Mouse (Mus musculus) spleen, postnatal 36 days (tissue): ENCODE data around the gene S1pr5.

Source experiments
- DNase-seq, 2 experiments: peaks; one replicate each; pipeline ENCODE4 v3.0.0; 2022; ENCODE audit warnings: low spot score in 2 of 2, mixed read lengths in 1 of 2

S1pr5 gene

GRCm38 (mm10) chr9:21208626-21209025, 39.6 kb downstream of the S1pr5 start:
- no peak for DNase-seq

DNA sequence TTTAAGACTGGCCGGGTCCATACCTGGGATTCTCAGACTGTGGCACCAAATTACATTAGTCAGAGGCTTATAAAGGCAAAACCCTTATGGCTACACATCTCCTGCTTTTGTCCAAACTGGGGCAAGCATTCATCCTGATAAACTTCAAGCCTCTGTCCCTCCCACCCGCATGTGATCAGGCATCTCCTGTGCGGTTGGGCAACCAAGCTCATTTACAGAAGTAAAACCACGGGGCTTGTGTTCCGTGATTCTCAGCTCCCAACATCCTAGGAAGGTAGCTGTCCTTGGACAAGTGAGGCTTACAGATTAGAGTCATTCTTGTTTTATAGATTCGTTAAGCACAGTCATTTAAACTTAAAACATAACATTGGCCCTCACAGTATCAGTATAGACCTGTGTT, 41.4 kb downstream of the S1pr5 start:
- DNase-seq: no peak

DNA sequence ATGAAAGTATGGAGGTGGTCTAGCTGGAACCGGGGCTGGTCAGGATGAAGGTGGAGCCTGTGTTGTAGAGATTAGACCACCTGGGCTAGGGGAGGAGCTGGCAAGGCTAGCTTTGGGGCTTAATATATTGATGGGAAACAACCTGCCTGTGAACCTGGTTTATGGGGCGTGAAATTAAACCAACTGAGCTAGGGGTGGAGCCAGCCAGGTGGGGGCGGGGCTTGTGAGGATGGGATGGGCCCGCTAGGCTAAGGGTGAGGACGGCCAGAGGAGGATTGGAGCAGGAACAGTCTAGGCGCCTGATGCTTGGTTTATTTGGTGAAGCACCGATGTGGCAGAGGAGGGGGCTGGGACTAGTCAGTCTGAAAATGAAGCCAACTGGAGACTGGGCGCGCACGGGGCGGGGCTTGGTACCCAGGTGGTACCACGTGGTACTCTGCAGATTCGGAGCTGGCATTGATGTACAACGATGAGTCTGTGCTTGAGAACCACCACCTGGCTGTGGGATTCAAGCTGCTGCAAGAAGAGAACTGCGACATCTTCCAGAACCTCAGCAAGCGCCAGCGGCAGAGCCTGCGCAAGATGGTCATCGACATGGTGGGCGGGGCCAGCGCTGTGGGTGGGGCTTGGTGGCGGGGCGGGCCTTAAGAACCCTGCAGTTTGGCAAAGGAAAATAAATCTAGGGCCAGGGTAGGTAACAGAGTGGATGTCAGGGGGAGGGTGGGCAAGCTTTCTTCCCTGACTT, 43.5 kb downstream of the S1pr5 start:
- DNase-seq: peak; percentile 47 to 55

- DNase-seq: peak; percentile 67 to 69
Observed at GRCm38 (mm10) chr9:21204156-21204527, 44.1 kb downstream of the S1pr5 start.

- peak in 1 of 2 experiments; percentile 50 for DNase-seq
Observed at GRCm38 (mm10) chr9:21198960-21199359, 49.3 kb downstream of the S1pr5 start.

DNA sequence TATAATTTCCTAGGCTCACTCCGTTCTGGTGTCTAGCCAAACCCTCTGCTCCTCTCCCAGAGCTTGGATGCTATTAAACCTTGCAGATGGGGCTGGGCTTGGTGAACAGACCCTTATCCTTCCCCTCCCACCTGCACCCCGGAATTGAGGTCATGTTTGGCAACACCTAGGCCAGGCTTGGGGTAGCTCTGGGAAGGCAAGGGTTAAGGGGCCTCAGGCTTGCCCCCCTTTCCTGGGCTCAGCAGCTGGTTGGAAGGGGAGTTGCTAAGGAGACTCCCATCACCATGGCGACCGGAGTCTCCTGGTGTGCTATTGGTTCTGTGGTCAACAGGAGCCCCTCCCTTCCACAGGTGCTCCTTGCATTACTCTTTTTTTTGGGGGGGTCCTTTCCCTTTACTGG, 50.3 kb downstream of the S1pr5 start:
- DNase-seq: no peak

- no peak for DNase-seq
Observed at GRCm38 (mm10) chr9:21196521-21197433, 51.5 kb downstream of the S1pr5 start.

DNA sequence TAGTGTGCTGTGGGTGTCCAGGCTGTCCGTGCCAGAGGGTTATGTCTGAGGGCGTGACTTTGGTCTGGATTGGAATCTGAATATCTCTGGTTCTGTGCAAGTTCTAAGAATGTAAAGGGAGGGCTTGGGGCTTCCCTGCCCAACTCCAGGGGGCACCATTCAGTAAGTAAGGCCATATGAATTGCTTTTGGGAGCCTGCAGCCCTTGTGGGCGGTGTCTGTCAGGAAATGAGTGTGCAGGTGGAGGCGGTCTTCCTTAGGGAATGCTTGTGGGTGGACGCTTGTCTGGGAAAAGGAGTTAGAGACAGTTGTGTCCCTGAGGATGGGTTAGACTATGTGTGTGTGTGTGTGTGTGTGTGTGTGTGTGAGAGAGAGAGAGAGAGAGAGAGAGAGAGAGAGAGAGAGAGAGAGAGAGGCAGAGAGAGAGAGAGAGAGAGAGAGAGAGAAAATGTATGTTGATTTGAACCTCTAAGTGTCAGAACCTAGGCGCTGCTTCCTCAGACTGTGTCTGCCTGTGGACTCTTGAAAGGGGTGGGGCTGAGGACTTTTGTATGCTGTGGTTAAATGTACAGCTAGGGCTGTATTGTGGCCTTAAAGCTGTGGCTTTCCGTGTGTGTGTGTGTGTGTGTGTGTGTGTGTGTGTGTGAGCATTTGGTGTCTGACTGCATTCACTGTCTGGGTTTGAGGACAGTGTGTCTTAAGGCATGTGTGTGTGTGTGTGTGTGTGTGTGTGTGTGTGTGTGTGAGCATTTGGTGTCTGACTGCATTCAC, 52.3 kb downstream of the S1pr5 start:
- peak; percentile 59 to 60 for DNase-seq

- DNase-seq: peak; percentile 73 to 81
Observed at GRCm38 (mm10) chr9:21194787-21195493, 53.3 kb downstream of the S1pr5 start.

DNA sequence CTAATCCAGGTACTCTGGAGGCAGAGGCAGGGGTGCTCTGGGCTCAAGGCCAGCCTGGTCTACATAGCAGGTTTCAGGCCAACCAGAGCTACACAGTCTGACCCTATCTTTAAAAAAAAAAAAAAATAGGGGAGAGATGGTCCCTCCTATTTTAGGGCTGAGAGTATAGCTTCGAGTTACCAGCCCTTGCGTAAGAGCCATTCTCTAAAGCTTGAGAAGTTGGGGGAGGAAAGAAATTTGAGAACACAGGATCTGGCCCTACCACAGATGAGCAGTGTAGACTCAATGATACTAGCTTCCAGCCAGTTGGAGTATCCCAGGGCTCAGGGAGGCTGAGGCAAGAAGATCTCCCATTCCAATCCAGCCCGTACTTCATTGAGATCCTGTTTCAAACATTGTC, 54.5 kb downstream of the S1pr5 start:
- DNase-seq: no peak
